Mouse (Mus musculus) ES-E14 (cell line): ENCODE measurements around the gene G430095P16Rik.

ENCODE experiments used
- CHD2 ChIP-seq: IDR thresholded peaks from 2 replicates; pipeline ENCODE4 v1.6.1; 2014; ENCODE audit warnings: mild to moderate bottlenecking, low read depth, low read length, inconsistent platforms
- ZC3H11A ChIP-seq: IDR thresholded peaks from 2 replicates; pipeline ENCODE4 v1.6.1; 2012; ENCODE audit warnings: low read depth, mild to moderate bottlenecking, inconsistent platforms, low read length, borderline replicate concordance
- ZNF384 ChIP-seq: IDR thresholded peaks from 2 replicates; pipeline ENCODE4 v1.6.1; 2012; ENCODE audit warnings: low read depth, low read length, inconsistent platforms

GRCm38 (mm10) chr8:84731371-84732177 is 8.8 kb downstream of the G430095P16Rik start:
- TF ChIP-seq ZC3H11A (no peak), ZNF384 (no peak), CHD2 (no peak)
